Mouse (Mus musculus): ENCODE data around the gene Best3.

- TF ChIP-seq CTCF (IDR thresholded peaks at IDR 0.05; ENCODE audit: low read depth, low read length) (no peak), POLR2A (IDR thresholded peaks at IDR 0.05; ENCODE audit: extremely low read depth, insufficient read depth, low read length) (no peak)
Observed at GRCm38 (mm10) chr10:117004695-117005094, 18.6 kb downstream of the Best3 start.

All from liver, adult 2 months (tissue).